Mouse (Mus musculus) MEL (cell line): Measurements from ENCODE around the gene Myom1. TPM values are rescaled to one million over a fixed set of nuclear protein-coding genes. Genes with fewer than 3 reads are reported as not detected.

Experiments
- DNase-seq: peaks from one replicate; pipeline ENCODE4 v3.0.0; 2011; ENCODE audit warnings: low read depth, low spot score
- H3K27ac ChIP-seq: 2 replicates; pipeline ENCODE4 v1.5.1; 2012; ENCODE audit warnings: low read depth, mild to moderate bottlenecking, control low read depth, low read length, moderate library complexity; ENCODE audit not compliant: control insufficient read depth
- H3K27me3 ChIP-seq, 2 experiments: fragments of 150-350 bp in 1 of 2; sonication (generic) in 1 of 2; 2 replicates each; pipeline ENCODE4 v1.6.1; 2012; ENCODE audit warnings: low read length in 2 of 2, mild to moderate bottlenecking in 2 of 2, improper control_type of control experiment in 1 of 2, moderate library complexity in 1 of 2; ENCODE audit not compliant: insufficient read depth in 2 of 2, control insufficient read depth in 1 of 2
- H3K36me3 ChIP-seq, 2 experiments: 2 replicates each; pipeline ENCODE4 v1.6.1; 2012 to 2014; ENCODE audit warnings: low read length in 2 of 2, improper control_type of control experiment in 1 of 2, inconsistent platforms in 1 of 2, mild to moderate bottlenecking in 1 of 2; ENCODE audit not compliant: insufficient read depth in 2 of 2, control insufficient read depth in 1 of 2
- H3K4me1 ChIP-seq, 2 experiments: fragments of 150-350 bp in 1 of 2; sonication (generic) in 1 of 2; 2 replicates each; pipeline ENCODE4 v1.6.1; 2012; ENCODE audit warnings: low read length in 2 of 2, improper control_type of control experiment in 1 of 2, mild to moderate bottlenecking in 1 of 2; ENCODE audit not compliant: insufficient read depth in 2 of 2, control insufficient read depth in 1 of 2
- H3K4me3 ChIP-seq, 2 experiments: fragments of 150-350 bp in 1 of 2; sonication (generic) in 1 of 2; 2 replicates each; pipeline ENCODE4 v1.5.1; 2012; ENCODE audit warnings: low read depth in 2 of 2, low read length in 2 of 2, mild to moderate bottlenecking in 2 of 2, moderate library complexity in 2 of 2, control low read depth in 1 of 2, improper control_type of control experiment in 1 of 2; ENCODE audit not compliant: control insufficient read depth in 1 of 2, insufficient read depth in 1 of 2
- H3K79me2 ChIP-seq: 2 replicates; pipeline ENCODE4 v1.6.1; 2012; ENCODE audit warnings: mild to moderate bottlenecking, low read length, moderate library complexity; ENCODE audit not compliant: control insufficient read depth, poor library complexity, insufficient read depth
- H3K9ac ChIP-seq: 2 replicates; pipeline ENCODE4 v1.6.1; 2012; ENCODE audit warnings: low read depth, mild to moderate bottlenecking, control low read depth, low read length, moderate library complexity; ENCODE audit not compliant: control insufficient read depth, poor library complexity, severe bottlenecking
- H3K9me3 ChIP-seq: fragments of 150-350 bp; sonication (generic); replicated peaks from 2 replicates; pipeline ENCODE4 v1.6.1; 2012; ENCODE audit warnings: mild to moderate bottlenecking, low read length, improper control_type of control experiment, moderate library complexity; ENCODE audit not compliant: insufficient read depth
- BHLHE40 ChIP-seq: IDR thresholded peaks from 2 replicates; pipeline ENCODE4 v1.6.1; 2012; ENCODE audit warnings: low read depth, mild to moderate bottlenecking, inconsistent platforms, low read length, improper control_type of control experiment, borderline replicate concordance
- CHD1 ChIP-seq: IDR thresholded peaks from 2 replicates; pipeline ENCODE4 v1.6.1; 2012; ENCODE audit warnings: low read depth, mild to moderate bottlenecking, inconsistent platforms, low read length, improper control_type of control experiment
- CTCF ChIP-seq, 3 experiments: IDR thresholded peaks in 2 of 3; conservative IDR thresholded peaks in 1 of 3; 2 replicates each; pipeline ENCODE4 v1.5.1; 2011 to 2012; ENCODE audit warnings: low read length in 3 of 3, low read depth in 2 of 3, mild to moderate bottlenecking in 2 of 3, improper control_type of control experiment in 1 of 3, inconsistent platforms in 1 of 3, mixed read lengths in 1 of 3, moderate library complexity in 1 of 3; ENCODE audit not compliant: control insufficient read depth in 1 of 3, insufficient read depth in 1 of 3, poor library complexity in 1 of 3, severe bottlenecking in 1 of 3
- E2F4 ChIP-seq: IDR thresholded peaks from 2 replicates; pipeline ENCODE4 v1.6.1; 2011; ENCODE audit warnings: low read depth, low read length, improper control_type of control experiment, borderline replicate concordance
- ELF1 ChIP-seq: IDR thresholded peaks from 2 replicates; pipeline ENCODE4 v1.6.1; 2014; ENCODE audit warnings: low read depth, mild to moderate bottlenecking, inconsistent platforms, low read length, improper control_type of control experiment, moderate library complexity
- ETS1 ChIP-seq: IDR thresholded peaks from 2 replicates; pipeline ENCODE4 v1.6.1; 2012; ENCODE audit warnings: low read depth, mild to moderate bottlenecking, inconsistent platforms, low read length, improper control_type of control experiment, moderate library complexity
- JUND ChIP-seq: IDR thresholded peaks from 2 replicates; pipeline ENCODE4 v1.6.1; 2011; ENCODE audit warnings: low read depth, mild to moderate bottlenecking, improper control_type of control experiment, low read length
- MEF2A ChIP-seq: IDR thresholded peaks from 2 replicates; pipeline ENCODE4 v1.6.1; 2014; ENCODE audit warnings: low read depth, mild to moderate bottlenecking, inconsistent platforms, low read length, improper control_type of control experiment; ENCODE audit not compliant: poor library complexity, insufficient replicate concordance, severe bottlenecking; ENCODE audit errors: extremely low read depth
- MXI1 ChIP-seq: IDR thresholded peaks from 2 replicates; pipeline ENCODE4 v1.6.1; 2011; ENCODE audit warnings: mild to moderate bottlenecking, low read depth, low read length, improper control_type of control experiment
- NRF1 ChIP-seq: IDR thresholded peaks from 2 replicates; pipeline ENCODE4 v1.6.1; 2014; ENCODE audit warnings: low read depth, mild to moderate bottlenecking, inconsistent platforms, low read length, improper control_type of control experiment, moderate library complexity; ENCODE audit not compliant: poor library complexity, insufficient read depth, severe bottlenecking
- POLR2A ChIP-seq, 2 experiments: IDR thresholded peaks; 2 replicates each; pipeline ENCODE4 v1.6.1; 2011 to 2012; ENCODE audit warnings: low read length in 2 of 2, mild to moderate bottlenecking in 2 of 2, control low read depth in 1 of 2, improper control_type of control experiment in 1 of 2, low read depth in 1 of 2, moderate library complexity in 1 of 2; ENCODE audit not compliant: control insufficient read depth in 1 of 2, insufficient read depth in 1 of 2, poor library complexity in 1 of 2
- POLR2AphosphoS2 ChIP-seq: IDR thresholded peaks from 2 replicates; pipeline ENCODE4 v1.6.1; 2011; ENCODE audit warnings: low read length, improper control_type of control experiment
- POLR2AphosphoS5 ChIP-seq: IDR thresholded peaks from 2 replicates; pipeline ENCODE4 v1.6.1; 2012; ENCODE audit warnings: low read depth, borderline replicate concordance, mild to moderate bottlenecking, inconsistent platforms, low read length, moderate library complexity, mixed read lengths
- RCOR1 ChIP-seq: IDR thresholded peaks from 2 replicates; pipeline ENCODE4 v1.6.1; 2012; ENCODE audit warnings: low read depth, mild to moderate bottlenecking, inconsistent platforms, low read length, improper control_type of control experiment
- SMC3 ChIP-seq: IDR thresholded peaks from 2 replicates; pipeline ENCODE4 v1.6.1; 2011; ENCODE audit warnings: low read depth, low read length, improper control_type of control experiment
- TAL1 ChIP-seq: IDR thresholded peaks from 2 replicates; pipeline ENCODE4 v1.6.1; 2012; ENCODE audit warnings: mild to moderate bottlenecking, inconsistent platforms, low read length, moderate library complexity, mixed read lengths
- TBP ChIP-seq: IDR thresholded peaks from 2 replicates; pipeline ENCODE4 v1.8.0; 2011; ENCODE audit warnings: low read depth, low read length, improper control_type of control experiment
- TCF12 ChIP-seq: IDR thresholded peaks from 2 replicates; pipeline ENCODE4 v1.6.1; 2014; ENCODE audit warnings: low read depth, mild to moderate bottlenecking, inconsistent platforms, low read length, improper control_type of control experiment, moderate library complexity
- USF1 ChIP-seq: IDR thresholded peaks from 2 replicates; pipeline ENCODE4 v1.6.1; 2014; ENCODE audit warnings: low read depth, mild to moderate bottlenecking, inconsistent platforms, low read length, improper control_type of control experiment, moderate library complexity
- USF2 ChIP-seq, 2 experiments: IDR thresholded peaks; 2 replicates each; pipeline ENCODE4 v1.6.1; 2011 to 2012; ENCODE audit warnings: improper control_type of control experiment in 2 of 2, low read length in 2 of 2, borderline replicate concordance in 1 of 2, inconsistent platforms in 1 of 2, low read depth in 1 of 2, mild to moderate bottlenecking in 1 of 2; ENCODE audit not compliant: insufficient read depth in 1 of 2
- ZC3H11A ChIP-seq: IDR thresholded peaks from 2 replicates; pipeline ENCODE4 v1.6.1; 2012; ENCODE audit warnings: low read depth, mild to moderate bottlenecking, inconsistent platforms, low read length, improper control_type of control experiment
- ZKSCAN1 ChIP-seq: IDR thresholded peaks from 2 replicates; pipeline ENCODE4 v1.6.1; 2012; ENCODE audit warnings: low read depth, mild to moderate bottlenecking, inconsistent platforms, low read length, improper control_type of control experiment, moderate library complexity
- polyA plus RNA-seq, 2 experiments: library from polyadenylated mRNA; stranded (reverse) in 1 of 2; unstranded in 1 of 2; fragments of >175 nt in 1 of 2; fragments of >200 nt in 1 of 2; gene quantifications; 2 replicates each; pipeline versions ENCODE4 v1.2.1 to v1.2.4; 2012; ENCODE audit warnings: low replicate concordance in 2 of 2, low read depth in 1 of 2; ENCODE audit not compliant: insufficient read length in 2 of 2, insufficient read depth in 1 of 2, missing spikeins in 1 of 2
- total RNA-seq: library from RNA; depleted of rRNA; stranded (reverse); fragments of 300-350 nt; gene quantifications from 2 replicates; pipeline ENCODE4 v1.2.3, GENCODE M21; 2012

Gene Myom1
- total and polyA plus RNA-seq, 3 experiments, result 0.65 to 0.79 TPM; not detected in 1

DNA sequence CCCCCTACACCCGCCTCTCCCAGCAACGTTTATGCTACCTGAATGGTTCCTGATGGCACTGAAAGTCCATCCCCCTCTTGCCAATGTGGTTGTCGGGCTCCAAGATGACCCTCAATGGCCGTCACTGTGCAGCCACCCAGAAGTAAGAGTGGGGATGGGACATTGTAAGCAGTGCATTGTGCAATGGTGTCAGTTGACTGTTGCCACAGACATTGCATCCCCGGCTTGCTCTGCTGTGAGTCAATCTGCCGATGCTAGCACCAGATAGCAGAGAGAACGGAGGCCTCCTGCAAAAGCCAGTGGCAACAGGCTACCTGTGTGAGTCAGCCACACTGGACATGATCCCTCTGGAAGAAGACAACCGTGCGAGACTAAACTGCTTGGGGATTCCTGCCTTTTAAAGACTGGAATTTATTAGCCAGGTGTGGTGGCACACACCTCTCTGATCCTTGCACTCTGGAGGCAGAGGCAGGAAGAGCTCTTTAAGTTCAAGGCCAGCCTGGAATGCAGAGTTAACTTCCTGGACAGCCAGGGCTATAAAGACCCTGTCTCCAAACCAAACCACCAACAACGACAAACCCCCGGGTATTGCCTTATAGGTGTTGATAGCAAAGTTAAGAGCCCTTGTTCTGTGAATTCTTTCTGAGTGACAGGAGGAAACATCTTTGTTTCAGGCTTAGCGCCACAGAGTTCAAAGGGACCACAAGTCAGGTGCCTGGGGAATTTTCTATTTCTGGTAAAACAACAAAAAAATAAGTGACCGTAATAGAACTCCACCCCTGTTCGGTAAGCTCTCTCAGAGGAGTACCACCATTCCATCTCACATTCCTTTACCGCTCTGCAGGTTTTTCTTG lies 16.7 kb upstream of the Myom1 start:
- peaks cover 0 to 5% of the 10 kb centered on the region in 2 experiments; a peak in 2 of 4 replicates for H3K36me3 ChIP-seq
- DNase-seq, result no peak
- H3K79me2 ChIP-seq, result peaks cover 23% of the 10 kb centered on the region
- no peak overlapping the region for H3K4me3 ChIP-seq
- no peaks in the 10 kb centered on the region for H3K9me3 ChIP-seq
- no peaks in the 10 kb centered on the region for H3K27me3 ChIP-seq
- peaks cover 0 to 10% of the 10 kb centered on the region in 2 experiments; a peak in 3 of 4 replicates for H3K4me1 ChIP-seq
- no peak for TF ChIP-seq TAL1
- H3K9ac ChIP-seq, result no peak overlapping the region
- no peak overlapping the region for H3K27ac ChIP-seq

GRCm38 (mm10) chr17:70986355-70986740 lies 16.1 kb upstream of the Myom1 start:
- peaks cover 0 to 10% of the 10 kb centered on the region in 2 experiments; a peak in 3 of 4 replicates for H3K4me1 ChIP-seq
- no peak for TF ChIP-seq ELF1
- TF ChIP-seq, all 39 proteins: peak for 0
- Histone ChIP-seq H3K27ac (no peak overlapping the region), H3K9ac (no peak overlapping the region), H3K9me3 (no peaks in the 10 kb centered on the region), H3K79me2 (peaks cover 24% of the 10 kb centered on the region), H3K4me3 (no peak overlapping the region), H3K27me3 (no peaks in the 10 kb centered on the region), H3K36me3 (peaks cover 0 to 6% of the 10 kb centered on the region in 2 experiments; a peak in 2 of 4 replicates)
- no peak for DNase-seq

DNA sequence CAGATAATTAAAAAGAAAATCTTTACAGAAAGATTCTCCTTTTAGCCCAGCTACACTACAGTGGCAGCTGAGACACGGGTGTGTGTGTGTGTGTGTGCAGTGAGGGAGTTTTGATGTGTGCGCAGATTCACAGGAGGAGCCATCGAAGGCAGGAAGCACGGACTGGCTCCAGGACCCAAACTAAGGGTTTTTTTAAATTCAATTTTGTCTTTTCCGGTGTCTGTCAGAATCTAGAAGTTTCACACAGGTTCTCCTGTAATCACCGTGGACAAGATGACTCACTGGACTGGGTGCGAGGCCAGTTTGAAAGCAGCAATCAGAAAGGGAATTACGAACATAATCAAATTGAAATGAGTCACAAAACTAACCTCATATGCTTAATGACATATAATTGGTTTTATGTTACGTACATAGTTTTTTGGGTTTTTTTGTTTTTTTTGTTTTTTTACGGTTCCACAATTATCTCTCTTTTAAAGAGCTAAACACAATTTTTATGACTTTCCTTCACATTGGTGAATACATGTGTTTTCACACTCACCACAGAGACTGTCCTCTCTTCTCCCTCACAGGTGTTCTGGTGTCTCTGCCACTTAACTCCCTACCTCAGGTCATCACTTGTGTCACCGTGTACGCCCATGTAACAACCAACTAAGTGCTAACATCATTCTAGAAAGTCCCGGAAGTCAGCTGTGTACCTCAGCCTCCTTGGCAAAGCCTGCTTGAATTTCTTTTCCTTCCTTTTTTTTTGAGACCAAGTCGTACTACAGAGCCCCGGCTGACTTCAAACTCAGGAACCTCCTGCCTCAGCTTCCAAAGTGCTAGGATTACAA lies 15.4 kb upstream of the Myom1 start:
- DNase-seq, result no peak
- TF ChIP-seq TCF12 (no peak), TBP (no peak), ZKSCAN1 (no peak), SMC3 (no peak), BHLHE40 (no peak), JUND (no peak), POLR2A (IDR thresholded peaks at IDR 0.05; ENCODE audit: control insufficient read depth in 1 of 2, insufficient read depth in 1 of 2, low read depth in 1 of 2, low read length in 2 of 2, poor library complexity in 1 of 2) (no peak), POLR2AphosphoS2 (no peak), E2F4 (no peak), POLR2AphosphoS5 (no peak), USF2 (IDR thresholded peaks at IDR 0.05; ENCODE audit: borderline replicate concordance in 1 of 2, insufficient read depth in 1 of 2, low read depth in 1 of 2, low read length in 2 of 2) (no peak), CTCF (IDR thresholded peaks at IDR 0.05 in 2 of 3, conservative IDR thresholded peaks at IDR 0.05 in 1 of 3; ENCODE audit: control insufficient read depth in 1 of 3, insufficient read depth in 1 of 3, low read depth in 2 of 3, low read length in 3 of 3, poor library complexity in 1 of 3, severe bottlenecking in 1 of 3) (no peak), CHD1 (no peak), NRF1 (no peak), RCOR1 (no peak), ZC3H11A (no peak), ETS1 (no peak), MEF2A (no peak), USF1 (no peak), MXI1 (no peak)
- Histone ChIP-seq H3K4me3 (no peak overlapping the region), H3K27ac (no peak overlapping the region), H3K9ac (no peak overlapping the region), H3K4me1 (peaks cover 0 to 10% of the 10 kb centered on the region in 2 experiments; a peak in 3 of 4 replicates), H3K36me3 (peaks cover 0 to 8% of the 10 kb centered on the region in 2 experiments; a peak in 2 of 4 replicates), H3K79me2 (peaks cover 24% of the 10 kb centered on the region), H3K9me3 (no peaks in the 10 kb centered on the region), H3K27me3 (no peaks in the 10 kb centered on the region)
